Mouse (Mus musculus): ENCODE data around the gene Lad1. TPM values are rescaled to one million over a fixed set of nuclear protein-coding genes. Genes with fewer than 3 reads are reported as not detected.

Lad1 gene
- 11.0 TPM for polyA plus RNA-seq (2017; shearing (Covaris generic))

DNA sequence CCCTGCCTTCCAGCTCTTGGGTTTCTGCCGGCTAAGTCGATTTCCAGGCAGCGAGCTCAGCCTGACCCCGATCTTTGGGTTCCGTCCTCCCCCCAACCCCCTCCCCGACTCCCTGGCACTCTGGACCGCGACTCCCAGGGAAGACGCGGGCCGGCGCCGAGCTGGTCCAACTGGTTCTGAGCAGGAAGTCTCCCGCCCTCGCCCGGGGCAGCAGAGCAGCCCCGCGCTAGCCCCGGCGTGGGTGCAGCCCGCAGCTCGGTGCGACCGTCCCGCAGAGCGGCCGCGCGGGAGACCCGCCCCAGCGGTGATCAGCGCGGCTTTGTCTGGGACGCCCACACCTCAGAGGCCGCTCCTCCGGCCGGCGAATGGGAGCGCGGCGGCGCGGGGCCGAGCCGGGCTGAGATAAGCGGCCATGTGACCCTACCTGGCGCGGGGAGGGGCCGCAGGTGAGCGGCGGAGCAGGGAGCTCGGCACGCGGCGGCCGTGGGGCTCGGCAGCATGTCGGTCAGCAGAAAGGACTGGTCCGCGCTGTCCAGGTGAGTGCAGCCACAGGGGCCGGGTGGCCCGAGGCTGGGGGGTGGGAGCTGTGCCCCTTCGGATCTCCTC, at the start of gene Lad1:
Lad1 (plus strand) TSS at position 118 of the 606 bp plus-strand sequence.

GRCm38 (mm10) chr1:135778780-135779535, 39.4 kb upstream of the Lad1 start, which contains the start of gene Tnni1:
TSS of gene Tnni1 (plus strand) at chr1:135779434.

DNA sequence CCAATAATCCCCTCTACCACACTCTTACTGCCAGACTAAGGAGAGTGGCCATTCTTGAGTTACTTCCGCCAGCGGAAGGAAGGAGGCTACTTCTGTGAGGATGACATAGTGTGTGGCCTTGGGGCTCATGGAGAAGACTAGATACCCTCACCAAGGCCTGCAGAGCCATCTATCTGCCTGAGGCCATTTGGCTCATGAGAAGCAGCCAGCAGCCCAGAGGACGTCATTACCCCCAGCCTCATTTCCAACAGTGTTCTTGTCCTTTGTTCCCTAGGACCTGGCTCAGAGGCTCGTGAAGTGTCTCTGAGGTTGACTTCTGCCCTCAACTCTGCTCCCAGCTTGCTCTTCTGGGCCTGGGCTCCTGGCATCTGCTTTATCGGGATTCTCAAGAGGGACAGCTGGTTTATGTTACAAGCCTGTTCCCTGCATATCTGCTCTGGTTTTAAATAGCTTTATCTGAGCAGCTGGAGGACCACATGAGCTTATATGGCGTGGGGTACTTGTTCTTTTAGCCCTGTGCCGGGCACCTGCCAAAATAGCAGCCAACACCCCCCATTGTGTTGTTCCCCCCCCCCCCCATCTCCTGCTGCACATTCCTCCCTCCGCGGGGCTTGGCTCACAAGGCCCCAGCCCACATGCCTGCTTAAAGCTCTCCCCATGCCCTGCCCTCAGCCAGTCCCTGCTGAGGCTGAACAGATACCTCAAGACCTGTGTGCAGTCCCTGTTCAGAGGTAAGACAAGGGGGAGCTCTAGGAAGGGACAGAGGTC, 17.5 kb downstream of the Lad1 start, which contains the start of gene Tnnt2:
Tnnt2 (plus strand) TSS at position 639 of the 768 bp plus-strand sequence.

Other genes with a start within 250 kb of the Lad1 start
- 1.2 TPM for gene Nav1, start 211.3 kb upstream of the Lad1 start, polyA plus RNA-seq (2017; shearing (Covaris generic))
- 80.6 TPM for gene Csrp1, start 98.5 kb upstream of the Lad1 start, polyA plus RNA-seq (2017; shearing (Covaris generic))
- 1.6 TPM for gene Phlda3, start 52.5 kb upstream of the Lad1 start, polyA plus RNA-seq (2017; shearing (Covaris generic))
- gene Tnni1, start 39.2 kb upstream of the Lad1 start, polyA plus RNA-seq (2017; shearing (Covaris generic)): not detected
- 0.18 TPM for gene Tnnt2, start 17.8 kb downstream of the Lad1 start, polyA plus RNA-seq (2017; shearing (Covaris generic))
- not detected for gene Pkp1, start 100.6 kb downstream of the Lad1 start, polyA plus RNA-seq (2017; shearing (Covaris generic))
- gene Igfn1, start 187.7 kb downstream of the Lad1 start, polyA plus RNA-seq (2017; shearing (Covaris generic)): not detected
- 41.1 TPM for gene Tmem9, start 189.6 kb downstream of the Lad1 start, polyA plus RNA-seq (2017; shearing (Covaris generic))
- not detected for gene Ascl5, start 232.2 kb downstream of the Lad1 start, polyA plus RNA-seq (2017; shearing (Covaris generic))
- 6.3 TPM for gene Cacna1s, start 234.2 kb downstream of the Lad1 start, polyA plus RNA-seq (2017; shearing (Covaris generic))